Mouse (Mus musculus): ENCODE measurements around the gene Radil. TPM values are rescaled to one million over a fixed set of nuclear protein-coding genes. Genes with fewer than 3 reads are reported as not detected.

Radil gene
- total and polyA plus RNA-seq, 2 experiments from 2014 or later: 15.4 to 17.0 TPM

DNA sequence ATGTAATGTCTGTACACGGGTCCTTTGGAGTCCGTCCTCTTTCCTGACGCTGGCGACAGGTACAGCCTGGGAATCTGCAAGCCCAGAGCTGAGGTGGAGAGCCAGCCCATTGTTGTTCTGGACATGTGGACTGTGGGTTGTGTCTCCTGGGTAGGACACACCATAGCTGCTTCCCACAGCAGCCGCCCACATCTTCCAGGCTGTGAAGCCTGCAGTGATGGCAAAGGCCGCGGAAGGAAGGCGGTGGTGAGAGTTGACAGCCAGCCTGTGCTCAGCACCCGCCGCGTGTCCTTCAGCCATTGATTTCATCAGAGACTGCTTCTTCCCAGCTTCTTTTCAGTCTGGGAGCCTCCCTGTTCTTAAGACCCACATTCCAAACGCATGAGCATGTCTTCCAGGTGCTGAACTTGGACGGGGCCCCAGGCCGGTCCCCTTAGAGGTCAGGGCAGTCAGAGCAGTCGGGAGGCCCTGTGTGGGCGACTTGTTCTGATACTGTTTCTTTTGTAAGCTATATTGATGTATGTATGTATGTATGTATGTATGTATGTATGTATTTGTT is 112.4 kb downstream of the Radil start:
- H3K4me3 ChIP-seq (ENCODE audit: low read depth, low read length): no peak overlapping the region
- no peak overlapping the region for H3K9ac ChIP-seq (replicated peaks; ENCODE audit: low read length, poor library complexity, severe bottlenecking)
- peaks cover 5% of the 10 kb centered on the region; the same call in 1 of the 2 replicates for H3K4me1 ChIP-seq (ENCODE audit: insufficient read depth, low read length)
- H3K9me3 ChIP-seq (ENCODE audit: low read length): no peaks in the 10 kb centered on the region
- H3K4me2 ChIP-seq (ENCODE audit: low read depth, low read length, poor library complexity, severe bottlenecking): no peak overlapping the region
- DNase-seq (ENCODE audit: low spot score) (no peak), ATAC-seq (ENCODE audit: low FRiP score) (no peak)
- H3K27me3 ChIP-seq (ENCODE audit: insufficient read depth, low read length): no peaks in the 10 kb centered on the region
- H3K36me3 ChIP-seq (ENCODE audit: insufficient read depth, low read length): peaks cover 13% of the 10 kb centered on the region
- H3K27ac ChIP-seq (ENCODE audit: low read depth, low read length): no peak overlapping the region
- WGBS: 86% methylated on average over 16 of the region's 16 CpGs
- TF ChIP-seq CTCF (IDR thresholded peaks at IDR 0.05): no peak

DNA sequence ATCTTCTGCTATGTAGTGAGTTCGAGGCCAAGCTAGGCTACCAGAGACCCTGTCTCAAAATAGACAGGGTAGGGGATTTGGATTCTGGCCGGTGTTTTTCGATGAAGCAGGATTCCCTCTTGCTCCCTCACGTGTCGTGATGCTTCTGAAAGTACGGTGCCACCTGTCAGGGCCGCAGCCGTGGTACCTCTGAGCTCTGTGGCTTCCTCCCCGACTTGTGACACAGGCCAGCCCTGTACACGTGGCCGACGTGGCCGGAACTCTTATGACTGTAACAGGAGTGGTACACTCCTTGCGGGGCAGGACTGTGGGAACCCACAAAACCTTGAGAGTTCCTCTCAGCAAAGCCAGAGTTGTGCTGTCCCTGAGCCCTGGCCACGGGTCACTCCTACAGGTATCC is 115.2 kb downstream of the Radil start:
- Histone ChIP-seq H3K27ac (ENCODE audit: low read depth, low read length) (no peak overlapping the region), H3K27me3 (ENCODE audit: insufficient read depth, low read length) (no peaks in the 10 kb centered on the region), H3K4me2 (ENCODE audit: low read depth, low read length, poor library complexity, severe bottlenecking) (no peak overlapping the region), H3K9me3 (ENCODE audit: low read length) (no peaks in the 10 kb centered on the region), H3K36me3 (ENCODE audit: insufficient read depth, low read length) (peaks cover 13% of the 10 kb centered on the region), H3K9ac (replicated peaks; ENCODE audit: low read length, poor library complexity, severe bottlenecking) (no peak overlapping the region), H3K4me1 (ENCODE audit: insufficient read depth, low read length) (peaks cover 5% of the 10 kb centered on the region; the same call in 1 of the 2 replicates), H3K4me3 (ENCODE audit: low read depth, low read length) (no peak overlapping the region)
- no peak for TF ChIP-seq CTCF (IDR thresholded peaks at IDR 0.05)
- DNase-seq (ENCODE audit: low spot score) (no peak), ATAC-seq (ENCODE audit: low FRiP score) (no peak)
- 96% methylated on average over 15 of the region's 15 CpGs for WGBS

Other genes starting within 250 kb of the Radil start
- 28.0 and 30.0 TPM in 2 replicates for gene Foxk1, start 149.6 kb downstream of the Radil start, total RNA-seq (2014; rRNA removed)
- 4.9 and 7.1 TPM in 2 replicates for gene Foxk1, start 149.6 kb downstream of the Radil start, polyA plus RNA-seq (2015; fragmentation: Nextera tagmentation; extraction: Ambion mirVana)
- gene Ap5z1, start 87.2 kb downstream of the Radil start, total RNA-seq (2014; rRNA removed): 11.5 and 15.3 TPM in 2 replicates
- 6.6 and 7.1 TPM in 2 replicates for gene Ap5z1, start 87.2 kb downstream of the Radil start, polyA plus RNA-seq (2015; fragmentation: Nextera tagmentation; extraction: Ambion mirVana)
- 0.66 and 0.85 TPM in 2 replicates for gene Papolb, start 21.0 kb downstream of the Radil start, total RNA-seq (2014; rRNA removed)
- 0.09 and 0.14 TPM in 2 replicates for gene Papolb, start 21.0 kb downstream of the Radil start, polyA plus RNA-seq (2015; fragmentation: Nextera tagmentation; extraction: Ambion mirVana)
- 114 and 153 TPM in 2 replicates for gene Mmd2, start 57.7 kb upstream of the Radil start, total RNA-seq (2014; rRNA removed)
- gene Mmd2, start 57.7 kb upstream of the Radil start, polyA plus RNA-seq (2015; fragmentation: Nextera tagmentation; extraction: Ambion mirVana): 120 and 137 TPM in 2 replicates
- 61.5 and 69.7 TPM in 2 replicates for gene Wipi2, start 76.6 kb upstream of the Radil start, total RNA-seq (2014; rRNA removed)
- 40.0 and 42.3 TPM in 2 replicates for gene Wipi2, start 76.6 kb upstream of the Radil start, polyA plus RNA-seq (2015; fragmentation: Nextera tagmentation; extraction: Ambion mirVana)
- gene Slc29a4, start 141.4 kb upstream of the Radil start, total RNA-seq (2014; rRNA removed): 59.8 and 67.1 TPM in 2 replicates
- gene Slc29a4, start 141.4 kb upstream of the Radil start, polyA plus RNA-seq (2015; fragmentation: Nextera tagmentation; extraction: Ambion mirVana): 67.4 and 67.6 TPM in 2 replicates

All from midbrain, postnatal 0 days (tissue).